Mouse (Mus musculus): Measurements from ENCODE around the gene Galnt7. TPM values are rescaled to one million over a fixed set of nuclear protein-coding genes. Genes with fewer than 3 reads are reported as not detected.

The Galnt7 gene
- 37.2 TPM for polyA plus RNA-seq (2014; fragmentation: Illumina TruSeq; extraction: RNeasy Lipid Tissue Mini Kit (QIAGEN cat#74804); ENCODE audit: low read depth, low replicate concordance)

GRCm38 (mm10) chr8:57652456-57653055 lies at the start of gene Galnt7:
Gene Galnt7 (minus strand): TSS chr8:57653032.

GRCm38 (mm10) chr8:57511316-57512118 lies 141.3 kb downstream of the Galnt7 start, which contains the start of gene Hmgb2:
Gene Hmgb2 (plus strand): TSS chr8:57511907.

DNA sequence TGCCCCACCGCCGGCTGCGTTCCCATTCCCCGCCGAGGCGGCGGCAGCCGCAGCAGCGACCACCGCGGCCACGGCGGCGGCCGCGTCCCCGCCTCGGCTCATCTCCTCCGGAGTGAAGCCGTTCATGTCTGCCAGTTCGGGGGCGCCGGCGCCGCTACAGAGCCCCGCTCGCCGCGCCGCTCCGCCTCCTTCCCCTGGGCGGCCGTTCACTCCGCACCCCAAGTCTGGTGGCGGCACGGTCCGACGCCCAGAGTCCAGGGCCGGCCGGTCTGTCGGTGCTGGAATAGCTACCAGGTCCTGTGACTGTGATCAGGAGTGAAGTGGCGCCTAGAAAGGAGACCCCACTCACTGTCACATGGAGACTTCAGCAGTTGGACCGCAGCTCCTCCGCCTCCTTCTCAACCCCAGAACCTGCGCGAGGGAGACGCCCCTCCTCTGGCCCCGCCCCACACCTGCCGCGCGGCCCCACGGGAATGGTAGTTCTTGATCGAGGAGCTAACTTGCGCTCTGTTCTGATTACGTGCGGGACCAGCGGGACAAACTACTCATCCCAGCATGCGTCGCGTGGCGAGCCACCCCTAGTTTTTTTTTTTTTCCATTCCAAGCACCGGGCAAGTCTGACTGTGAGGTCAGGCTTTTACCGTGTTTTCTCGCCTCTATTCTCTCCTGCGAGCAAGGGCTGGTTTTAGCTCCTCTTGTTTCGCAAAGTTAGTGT lies 165.2 kb downstream of the Galnt7 start, which contains the start of gene Sap30:
Gene Sap30, minus strand, starts transcription at position 420 of the 715 bp plus-strand sequence.

Other genes with a start within 250 kb of the Galnt7 start
- 0.99 TPM for gene Scrg1, start 197.1 kb downstream of the Galnt7 start, polyA plus RNA-seq (2014; fragmentation: Illumina TruSeq; extraction: RNeasy Lipid Tissue Mini Kit (QIAGEN cat#74804); ENCODE audit: low read depth, low replicate concordance)
- 19.7 TPM for gene Sap30, start 165.2 kb downstream of the Galnt7 start, polyA plus RNA-seq (2014; fragmentation: Illumina TruSeq; extraction: RNeasy Lipid Tissue Mini Kit (QIAGEN cat#74804); ENCODE audit: low read depth, low replicate concordance)
- 13.5 TPM for gene Hmgb2, start 141.1 kb downstream of the Galnt7 start, polyA plus RNA-seq (2014; fragmentation: Illumina TruSeq; extraction: RNeasy Lipid Tissue Mini Kit (QIAGEN cat#74804); ENCODE audit: low read depth, low replicate concordance)

Data from adrenal gland, adult 10 weeks (tissue).